Mouse (Mus musculus) midbrain, embryonic 16.5 days (tissue): Measurements from ENCODE around the gene Mlec. TPM values are rescaled to one million over a fixed set of nuclear protein-coding genes. Genes with fewer than 3 reads are reported as not detected.

Experiments used
- ATAC-seq: fragments of 200-750 bp; cut with Nextera tagmentation; 2 replicates; pipeline ENCODE4 v1.8.0; 2017; ENCODE audit warnings: moderate TSS enrichment
- H3K27ac ChIP-seq: fragments of 300-500 bp; sonication (generic); 2 replicates; pipeline ENCODE4 v1.5.1; 2014; ENCODE audit warnings: mild to moderate bottlenecking, low read length, mixed read lengths
- H3K27me3 ChIP-seq: fragments of 300-500 bp; sonication (generic); 2 replicates; pipeline ENCODE4 v1.6.1; 2014; ENCODE audit warnings: low read depth, low read length, mixed read lengths; ENCODE audit not compliant: control insufficient read depth, insufficient read depth
- H3K36me3 ChIP-seq: fragments of 300-500 bp; sonication (generic); 2 replicates; pipeline ENCODE4 v1.6.1; 2014; ENCODE audit warnings: mild to moderate bottlenecking, low read length, moderate library complexity, mixed read lengths; ENCODE audit not compliant: control insufficient read depth, insufficient read depth
- H3K4me1 ChIP-seq: fragments of 300-500 bp; sonication (generic); 2 replicates; pipeline ENCODE4 v1.6.1; 2014; ENCODE audit warnings: mild to moderate bottlenecking, low read length, mixed read lengths; ENCODE audit not compliant: control insufficient read depth, insufficient read depth
- H3K4me2 ChIP-seq: fragments of 300-500 bp; sonication (generic); 2 replicates; pipeline ENCODE4 v1.6.1; 2014; ENCODE audit warnings: mild to moderate bottlenecking, low read length, mixed read lengths
- H3K4me3 ChIP-seq: fragments of 300-500 bp; sonication (generic); 2 replicates; pipeline ENCODE4 v1.5.1; 2014; ENCODE audit warnings: low read depth, mild to moderate bottlenecking, low read length, moderate library complexity, mixed read lengths
- H3K9ac ChIP-seq: fragments of 300-500 bp; sonication (generic); 2 replicates; pipeline ENCODE4 v1.6.1; 2014; ENCODE audit warnings: low read depth, low read length, mixed read lengths
- H3K9me3 ChIP-seq: fragments of 300-500 bp; sonication (generic); replicated peaks from 2 replicates; pipeline ENCODE4 v1.6.1; 2014; ENCODE audit warnings: mild to moderate bottlenecking, low read length, mixed read lengths; ENCODE audit not compliant: control insufficient read depth, poor library complexity, severe bottlenecking
- WGBS: fragments of 180-500 bp; shearing (Covaris S2); extraction: QIAGEN DNeasy Blood & Tissue Kit; methylation state at CpG from one replicate; pipeline ENCODE4 v1.1.7; 2014; 5-methylcytosine and 5-hydroxymethylcytosine counted together
- polyA plus RNA-seq: library from polyadenylated mRNA; unstranded; fragments of >200 nt; fragmentation: Nextera tagmentation; extraction: Ambion mirVana; gene quantifications from 2 replicates; pipeline ENCODE4 v1.2.1, GENCODE M21; 2015

Mlec gene
- polyA plus RNA-seq, 1 experiment from 2014 or later = 25.4 TPM

DNA sequence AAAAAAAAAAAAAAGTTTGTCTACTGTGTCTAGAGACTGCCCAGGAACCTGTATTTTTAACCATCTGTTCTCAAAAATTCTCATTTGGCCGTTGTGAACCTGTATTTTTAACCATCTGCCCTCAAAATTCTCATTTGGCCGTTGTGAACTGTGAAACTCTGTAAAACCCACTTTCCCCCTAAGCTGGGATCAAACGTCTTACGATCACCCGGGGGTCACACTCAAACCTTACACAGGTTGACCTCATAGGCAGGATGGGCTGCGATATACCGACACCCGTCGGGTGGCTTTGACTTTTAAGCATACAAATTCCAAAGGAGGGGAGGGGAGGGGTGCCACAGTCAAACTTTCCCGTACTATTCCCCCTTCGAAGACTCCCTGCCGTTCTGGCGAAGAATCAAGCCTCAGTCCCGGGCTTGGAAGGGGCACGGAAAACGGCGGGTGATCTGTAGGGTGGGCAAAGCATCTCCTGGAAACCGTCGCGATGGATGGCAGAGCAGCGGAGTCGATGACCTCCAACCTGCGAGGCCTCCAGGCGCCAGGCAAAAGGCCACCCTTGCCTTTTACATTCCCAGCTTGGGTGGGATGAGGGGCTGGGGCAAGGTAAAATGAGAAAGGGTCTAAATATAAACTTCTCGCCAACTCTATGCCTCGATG, 918 bp downstream of the Mlec start:
- Histone ChIP-seq H3K27me3 (no peaks in the 10 kb centered on the region), H3K27ac (no peak overlapping the region), H3K9me3 (no peaks in the 10 kb centered on the region), H3K4me3 (peak overlapping the region; percentile 94), H3K9ac (peak overlapping the region; percentile 97), H3K36me3 (no peaks in the 10 kb centered on the region), H3K4me1 (peaks cover 29% of the 10 kb centered on the region), H3K4me2 (peak overlapping the region; percentile 95)
- WGBS = under 1% methylated on average over 26 of the region's 26 CpGs
- no peak for ATAC-seq

DNA sequence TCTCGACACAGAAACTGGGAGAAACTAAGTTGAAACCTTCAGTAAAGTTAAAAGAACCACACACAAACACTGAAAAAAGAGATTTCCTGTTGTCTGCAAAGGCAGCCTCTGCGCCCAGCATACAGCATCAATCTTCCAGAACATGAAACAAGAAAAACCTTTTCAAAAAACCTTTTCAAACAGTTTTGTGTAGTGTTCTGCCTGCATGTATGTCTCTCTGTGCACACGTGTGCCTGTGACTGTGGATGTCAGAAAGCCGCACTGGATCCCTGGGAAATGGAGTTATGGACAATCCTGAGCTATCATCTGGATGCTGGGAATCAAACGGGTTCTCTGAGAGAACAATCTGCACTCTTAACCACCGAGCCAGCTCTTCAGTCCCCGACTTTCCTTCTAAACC, 1.6 kb downstream of the Mlec start:
- ATAC-seq = no peak
- H3K4me1 ChIP-seq = peaks cover 29% of the 10 kb centered on the region
- 60% methylated on average over 7 of the region's 7 CpGs for WGBS
- no peaks in the 10 kb centered on the region for H3K9me3 ChIP-seq
- peak overlapping the region; percentile 95 for H3K4me2 ChIP-seq
- H3K9ac ChIP-seq = 0 out of 2 replicates have a peak overlapping the region, but pooled peaks have one; percentile 97
- H3K36me3 ChIP-seq = no peaks in the 10 kb centered on the region
- no peak overlapping the region for H3K4me3 ChIP-seq
- no peak overlapping the region for H3K27ac ChIP-seq
- no peaks in the 10 kb centered on the region for H3K27me3 ChIP-seq

DNA sequence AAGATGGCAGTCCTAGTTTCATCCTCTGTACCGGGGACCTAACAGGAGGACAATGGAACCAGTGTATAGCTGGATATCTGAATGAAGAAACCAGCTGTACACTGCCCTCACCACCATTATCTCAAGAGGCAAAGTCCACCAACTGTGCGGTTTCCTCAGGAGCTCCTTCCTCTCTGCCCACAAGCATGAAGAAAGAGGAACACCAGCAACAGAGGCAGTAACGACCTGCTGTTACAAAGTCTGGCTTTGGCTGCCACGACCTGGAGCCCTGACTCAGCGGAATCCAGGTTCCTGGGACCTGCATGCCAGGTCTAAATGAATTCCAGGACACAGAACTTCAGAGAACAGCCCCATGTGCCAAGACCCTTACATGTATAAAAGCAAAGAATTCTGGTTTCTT, 2.1 kb downstream of the Mlec start:
- 45% methylated on average over 5 of the region's 5 CpGs for WGBS
- no peak for ATAC-seq
- no peak overlapping the region for H3K4me3 ChIP-seq
- H3K36me3 ChIP-seq = peaks cover under 1% of the 10 kb centered on the region; the same call in 1 of the 2 replicates
- H3K4me2 ChIP-seq = peak overlapping the region; percentile 95
- H3K27me3 ChIP-seq = no peaks in the 10 kb centered on the region
- no peak overlapping the region for H3K27ac ChIP-seq
- H3K4me1 ChIP-seq = peaks cover 29% of the 10 kb centered on the region
- H3K9ac ChIP-seq = no peak overlapping the region
- no peaks in the 10 kb centered on the region for H3K9me3 ChIP-seq

DNA sequence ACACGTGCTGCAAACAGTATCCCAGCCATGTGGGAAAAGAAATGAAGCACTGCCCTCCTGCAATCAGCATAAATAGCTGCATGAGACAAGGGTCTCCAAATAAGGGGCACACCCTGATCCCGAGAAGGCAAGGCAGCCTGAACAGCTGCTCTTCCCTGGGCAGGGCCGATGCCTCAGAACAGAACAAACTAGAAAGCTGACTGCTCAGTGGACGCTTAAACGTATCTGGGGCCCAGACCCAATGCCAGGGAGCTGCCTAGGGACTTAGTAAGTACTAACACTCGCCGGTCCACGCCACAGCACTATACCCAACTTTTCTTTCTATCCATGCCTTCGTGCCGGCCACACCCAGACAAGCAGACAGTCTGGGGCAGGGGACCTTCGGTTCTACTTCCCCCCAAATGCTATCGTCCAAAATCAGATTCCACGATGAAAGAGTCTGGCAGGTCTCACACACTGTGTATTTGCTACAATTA, 2.8 kb downstream of the Mlec start:
- H3K4me3 ChIP-seq = no peak overlapping the region
- no peaks in the 10 kb centered on the region for H3K9me3 ChIP-seq
- H3K4me2 ChIP-seq = peak overlapping the region; percentile 95
- H3K9ac ChIP-seq = peak overlapping the region; percentile 44
- ATAC-seq = no peak
- H3K4me1 ChIP-seq = peaks cover 29% of the 10 kb centered on the region
- H3K36me3 ChIP-seq = peaks cover 7% of the 10 kb centered on the region
- H3K27me3 ChIP-seq = no peaks in the 10 kb centered on the region
- no peak overlapping the region for H3K27ac ChIP-seq
- 75% methylated on average over 13 of the region's 13 CpGs for WGBS

- no peak overlapping the region for H3K27ac ChIP-seq
- no peaks in the 10 kb centered on the region for H3K9me3 ChIP-seq
- H3K9ac ChIP-seq = no peak overlapping the region
- H3K27me3 ChIP-seq = no peaks in the 10 kb centered on the region
- peaks cover 26% of the 10 kb centered on the region for H3K36me3 ChIP-seq
- H3K4me1 ChIP-seq = peaks cover 29% of the 10 kb centered on the region
- 63% methylated on average over 8 of the region's 8 CpGs for WGBS
- H3K4me3 ChIP-seq = no peak overlapping the region
- no peak overlapping the region for H3K4me2 ChIP-seq
- ATAC-seq = no peak
Observed at GRCm38 (mm10) chr5:115152132-115152956, 5.6 kb downstream of the Mlec start.

DNA sequence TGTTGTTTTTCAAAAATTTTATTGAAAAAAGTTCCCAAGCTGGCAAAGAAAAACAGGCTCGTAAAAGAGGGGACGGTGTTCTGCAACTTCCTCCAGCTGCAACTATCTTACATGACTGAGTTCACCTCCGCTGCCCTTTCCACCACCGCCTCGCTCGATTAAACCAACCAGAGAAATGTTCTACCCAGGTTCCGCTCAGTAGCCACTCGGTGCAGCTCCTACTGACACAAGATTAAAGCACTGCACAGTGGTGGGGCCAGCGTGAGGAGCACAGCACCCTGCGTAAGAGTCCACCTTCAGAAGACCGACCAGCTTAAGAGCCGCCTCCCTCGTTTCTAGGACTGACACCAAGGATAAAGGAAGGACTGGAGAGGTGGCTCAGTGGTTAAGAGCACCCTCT, 6.5 kb downstream of the Mlec start:
- no peak overlapping the region for H3K4me2 ChIP-seq
- WGBS = 86% methylated on average over 13 of the region's 13 CpGs
- peaks cover 33% of the 10 kb centered on the region for H3K36me3 ChIP-seq
- no peak for ATAC-seq
- no peak overlapping the region for H3K4me3 ChIP-seq
- H3K27me3 ChIP-seq = no peaks in the 10 kb centered on the region
- H3K4me1 ChIP-seq = peaks cover 21% of the 10 kb centered on the region
- no peak overlapping the region for H3K27ac ChIP-seq
- H3K9ac ChIP-seq = no peak overlapping the region
- no peaks in the 10 kb centered on the region for H3K9me3 ChIP-seq

- H3K9me3 ChIP-seq = no peaks in the 10 kb centered on the region
- no peak overlapping the region for H3K4me2 ChIP-seq
- WGBS = 86% methylated on average over 5 of the region's 5 CpGs
- peaks cover 34% of the 10 kb centered on the region for H3K36me3 ChIP-seq
- ATAC-seq = no peak
- no peak overlapping the region for H3K9ac ChIP-seq
- peaks cover 17% of the 10 kb centered on the region for H3K4me1 ChIP-seq
- no peak overlapping the region for H3K27ac ChIP-seq
- no peaks in the 10 kb centered on the region for H3K27me3 ChIP-seq
- H3K4me3 ChIP-seq = no peak overlapping the region
Observed at GRCm38 (mm10) chr5:115150991-115151390, 7.0 kb downstream of the Mlec start.

DNA sequence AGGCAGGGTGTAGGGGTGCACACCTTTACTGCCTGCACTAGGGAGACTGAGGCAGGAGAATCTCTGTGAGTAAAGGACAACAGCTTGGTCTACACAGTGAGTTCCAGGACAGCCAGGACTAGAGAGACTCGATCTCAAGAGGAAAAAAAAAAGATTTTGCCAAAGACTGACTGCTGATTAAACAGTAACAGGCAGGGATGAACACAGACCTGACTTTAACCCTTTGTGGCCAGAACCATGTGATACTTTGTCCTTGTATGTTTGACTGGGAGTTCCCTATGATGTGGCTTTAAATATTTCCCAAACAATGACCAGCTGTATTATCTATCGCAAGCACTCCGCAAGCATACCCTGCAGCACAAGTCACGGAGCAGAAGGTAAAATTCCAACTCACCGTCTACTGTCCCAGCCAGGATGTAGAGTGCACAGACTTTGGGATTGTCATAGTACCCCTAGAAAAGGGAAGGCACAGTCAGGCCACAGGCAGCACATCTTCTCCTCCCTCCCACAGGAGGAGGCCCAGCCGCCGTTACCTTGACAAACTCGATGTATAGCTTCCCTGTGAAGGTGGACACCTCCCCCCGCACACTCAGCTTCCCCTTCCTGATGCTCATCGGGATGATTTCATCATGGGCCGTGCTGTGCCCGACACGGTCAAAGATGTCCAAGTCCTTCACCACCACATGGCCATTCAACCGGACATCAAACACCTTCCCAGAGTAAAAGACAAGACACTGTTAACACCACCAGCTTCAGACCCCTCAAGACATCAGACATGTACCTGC, 8.1 kb downstream of the Mlec start:
- H3K36me3 ChIP-seq = peaks cover 34% of the 10 kb centered on the region
- no peak for ATAC-seq

More for the DNA sequence above, 8.1 kb downstream of the Mlec start:
- WGBS = 96% methylated on average over 14 of the region's 14 CpGs
- no peak overlapping the region for H3K4me2 ChIP-seq
- no peaks in the 10 kb centered on the region for H3K27me3 ChIP-seq
- H3K4me3 ChIP-seq = no peak overlapping the region
- H3K9me3 ChIP-seq = no peaks in the 10 kb centered on the region
- no peak overlapping the region for H3K9ac ChIP-seq
- H3K27ac ChIP-seq = no peak overlapping the region
- peaks cover 5% of the 10 kb centered on the region for H3K4me1 ChIP-seq
